Mouse (Mus musculus): ENCODE results near the gene Nlrp9b.
"Not testable (repeated sequence)": the region's sequence is repeated elsewhere in the genome, so short reads cannot be mapped to it uniquely, and the experiment has no call there.

Nlrp9b gene

DNA sequence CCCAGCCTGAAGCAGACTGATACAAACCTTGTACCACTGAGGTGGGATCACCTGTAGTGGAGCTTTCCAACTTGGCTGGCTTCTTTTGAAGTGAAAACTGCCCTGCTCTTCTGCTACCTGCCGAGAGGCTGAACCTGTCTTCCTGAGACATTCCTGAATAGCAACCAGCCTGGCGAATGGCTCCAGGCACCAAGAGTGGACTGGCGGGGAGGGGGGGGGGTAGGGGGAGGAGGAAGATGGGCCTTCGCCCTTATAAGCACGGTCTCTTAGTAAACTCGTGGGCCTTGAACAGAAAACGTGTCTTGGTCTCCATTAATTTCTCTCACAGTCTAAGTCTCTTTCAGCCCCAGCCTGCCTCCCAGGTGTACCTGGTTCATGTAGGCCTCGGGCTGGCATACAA lies at the start of gene Nlrp9b:
Gene Nlrp9b (plus strand): TSS at position 301 of the 400 bp plus-strand sequence.
- DNase-seq = not testable (repeated sequence)

DNA sequence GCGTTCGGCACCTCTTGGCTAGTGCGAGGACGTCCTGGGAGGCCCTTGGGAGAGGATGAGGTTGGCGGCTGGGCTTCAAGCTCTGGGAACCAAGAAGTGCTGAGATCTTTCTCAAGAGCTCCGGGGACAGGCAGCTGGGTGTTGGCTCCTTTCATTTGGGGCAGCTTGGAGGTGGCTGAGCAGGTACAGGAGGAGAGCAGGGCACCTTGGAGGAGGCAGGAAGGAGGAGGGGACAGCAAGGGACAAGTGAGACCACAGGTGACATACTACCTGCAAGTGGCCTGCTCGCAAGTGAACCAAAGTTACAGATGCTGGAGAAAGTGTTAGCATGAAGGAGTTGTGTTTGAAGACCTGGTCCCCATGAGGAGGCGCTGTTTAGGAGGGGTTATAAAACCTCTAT lies 46.6 kb upstream of the Nlrp9b start:
- no peak for DNase-seq

GRCm38 (mm10) chr7:19945201-19945600 lies 46.1 kb upstream of the Nlrp9b start:
- no peak for DNase-seq

GRCm38 (mm10) chr7:19945821-19946515 lies 45.3 kb upstream of the Nlrp9b start:
- DNase-seq = no peak

- no peak for DNase-seq
Observed at GRCm38 (mm10) chr7:19948956-19949355, 42.3 kb upstream of the Nlrp9b start.

GRCm38 (mm10) chr7:19949996-19950395 lies 41.3 kb upstream of the Nlrp9b start:
- DNase-seq = peak in 1 of 2 experiments; percentile 13

- no peak for DNase-seq
Observed at GRCm38 (mm10) chr7:19950589-19950988, 40.7 kb upstream of the Nlrp9b start, which contains the start of gene Igsf23. TSS of gene Igsf23 (minus strand) at chr7:19950756.

GRCm38 (mm10) chr7:19952320-19952986 lies 38.8 kb upstream of the Nlrp9b start:
- no peak for DNase-seq

DNA sequence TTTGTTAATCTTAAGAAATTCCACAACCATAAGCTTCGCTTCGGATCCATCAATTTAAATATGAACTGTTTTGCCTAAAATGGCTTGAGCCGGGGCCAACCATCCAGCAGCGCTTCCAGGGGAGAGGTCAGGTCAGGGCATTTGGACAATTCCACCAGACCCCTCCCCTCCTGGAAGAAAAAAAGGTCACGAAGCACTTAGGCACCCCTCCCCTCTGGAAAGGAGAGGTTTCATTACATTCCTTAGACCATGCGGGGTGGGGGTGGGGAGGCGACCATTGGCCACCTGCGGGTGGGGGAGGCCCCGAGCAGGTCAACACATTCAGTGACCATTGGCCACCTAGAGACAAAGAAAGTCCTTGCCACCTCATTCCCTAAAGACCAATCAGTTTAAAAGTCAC lies 38.2 kb upstream of the Nlrp9b start:
- DNase-seq = no peak

- DNase-seq = no peak
Observed at GRCm38 (mm10) chr7:19955861-19956260, 35.4 kb upstream of the Nlrp9b start.

DNA sequence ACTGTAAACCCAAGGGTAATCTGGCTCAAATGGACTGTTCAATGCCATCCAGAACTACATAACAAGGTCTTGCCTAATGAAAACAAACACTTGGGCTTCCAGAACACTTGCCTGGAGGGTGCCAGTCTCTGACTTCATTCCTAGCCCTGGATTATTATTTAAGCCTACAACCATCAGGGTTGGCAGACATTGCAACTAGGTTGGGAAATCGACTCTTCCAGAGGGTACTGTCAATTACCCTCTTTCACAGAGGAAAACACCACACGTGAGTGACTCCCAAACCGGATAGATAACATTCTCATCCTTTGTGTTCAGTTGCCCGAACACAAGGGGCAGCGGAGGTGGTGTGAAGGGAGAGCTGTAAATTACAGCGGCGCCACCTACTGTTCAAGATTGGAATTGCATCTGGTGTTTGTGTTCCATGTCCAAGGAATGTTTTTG lies 34.9 kb upstream of the Nlrp9b start:
- peak; percentile 56 to 88 for DNase-seq

DNA sequence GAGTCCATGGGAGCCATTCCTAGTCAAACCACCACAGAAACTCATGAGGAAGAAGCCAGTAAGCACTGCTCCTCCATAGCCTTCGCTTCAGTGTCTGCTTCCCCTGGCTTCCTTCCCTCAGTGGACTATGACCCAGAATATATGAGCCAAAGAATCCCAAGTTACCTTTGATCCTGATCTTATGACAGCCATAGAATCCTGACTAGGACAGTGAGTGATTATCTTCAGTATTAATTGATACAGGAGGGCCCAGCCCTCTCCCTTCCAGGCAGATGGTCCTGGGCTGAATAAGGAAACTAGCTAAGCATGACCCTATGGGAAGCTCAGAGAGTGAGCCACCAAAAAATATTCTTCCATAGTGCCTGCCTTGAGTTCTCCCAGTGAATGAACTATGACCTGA lies 28.8 kb upstream of the Nlrp9b start:
- DNase-seq = no peak

- DNase-seq = no peak
Observed at GRCm38 (mm10) chr7:19964985-19965579, 26.2 kb upstream of the Nlrp9b start, which contains the start of gene Ceacam20. TSS of gene Ceacam20 (plus strand) at chr7:19965412.

DNA sequence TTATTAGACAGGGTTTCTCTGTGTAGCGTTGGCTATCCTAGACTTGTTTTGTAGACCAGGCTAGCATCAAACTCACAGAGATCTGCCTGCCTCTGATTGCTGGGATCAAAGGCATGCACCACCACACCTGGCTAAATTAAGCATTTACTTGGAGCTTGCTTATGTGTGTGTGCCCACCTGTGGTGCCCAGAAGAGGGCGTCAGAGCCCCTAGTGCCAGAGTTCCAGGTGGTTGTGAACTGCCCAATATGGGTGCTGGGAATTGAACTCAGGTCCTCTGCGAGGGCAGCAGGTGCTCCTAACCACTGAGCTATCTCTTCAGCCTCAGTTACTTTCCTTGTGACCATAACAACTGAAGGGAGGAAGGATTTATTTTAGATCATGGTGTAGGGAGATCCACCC lies 22.2 kb upstream of the Nlrp9b start:
- DNase-seq = no peak

DNA sequence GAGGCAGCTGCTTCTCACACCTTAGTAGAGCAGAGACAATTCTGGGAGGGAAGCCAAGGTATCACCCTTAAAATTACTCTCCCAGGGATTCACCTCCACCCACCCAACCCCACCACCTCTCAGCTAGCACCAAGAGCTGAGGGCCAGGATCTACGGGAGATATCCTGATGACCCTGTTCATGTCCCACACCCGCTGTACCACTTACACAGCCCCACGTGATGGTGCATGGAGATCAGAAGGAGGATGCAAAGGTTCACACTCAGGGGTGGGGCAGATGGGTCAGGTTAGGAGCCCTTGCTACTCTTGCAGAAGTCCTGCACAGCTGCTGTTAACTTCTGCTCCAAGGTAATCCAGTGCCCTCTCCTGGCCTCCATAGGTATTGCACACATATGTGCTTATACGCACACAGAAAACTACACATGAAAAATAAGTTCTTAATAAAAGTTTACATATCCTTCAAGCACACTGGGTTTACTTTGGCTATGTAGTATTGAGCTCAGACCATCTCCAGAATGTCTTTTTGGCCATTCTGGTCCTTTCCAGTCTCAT lies 21.6 kb upstream of the Nlrp9b start:
- no peak for DNase-seq

DNA sequence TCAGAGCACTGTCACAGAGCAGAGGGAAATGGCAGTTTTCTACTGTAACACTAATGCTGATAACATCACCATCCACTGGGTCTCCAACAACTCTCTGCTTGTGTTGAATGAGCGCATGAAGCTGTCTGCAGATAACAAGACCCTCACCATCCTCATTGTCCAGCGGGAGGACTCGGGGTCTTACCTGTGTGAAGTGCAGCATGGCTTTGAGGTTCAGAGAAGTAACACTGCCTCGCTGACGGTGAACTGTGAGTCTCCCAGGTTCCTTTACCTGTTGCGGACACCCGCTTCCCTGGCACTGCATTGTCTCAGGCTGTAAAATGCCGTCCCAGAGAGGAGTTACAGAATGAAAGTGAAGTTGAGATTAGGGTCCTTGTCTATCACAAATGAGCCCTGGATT lies 21.1 kb upstream of the Nlrp9b start:
- no peak for DNase-seq

DNA sequence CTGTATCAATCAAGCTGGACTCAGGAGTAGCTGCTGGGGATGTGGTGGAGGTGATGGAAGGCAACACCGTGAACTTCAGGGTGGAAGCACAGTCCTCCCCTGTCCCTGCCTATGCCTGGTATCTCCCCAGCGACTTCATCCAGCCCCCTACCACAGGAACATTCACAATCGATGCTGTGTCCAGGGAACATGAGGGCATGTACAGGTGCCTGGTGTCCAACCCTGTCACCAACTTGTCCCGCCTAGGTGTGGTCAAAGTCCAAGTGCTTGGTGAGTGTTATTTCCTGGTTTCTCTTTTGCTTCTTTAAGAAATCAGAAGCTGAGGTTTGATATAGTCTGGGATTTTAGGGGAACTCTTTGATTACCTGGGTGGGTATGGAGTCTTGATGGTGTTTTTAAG lies 19.7 kb upstream of the Nlrp9b start:
- DNase-seq = no peak

- not testable (repeated sequence) for DNase-seq
Observed at GRCm38 (mm10) chr7:19996721-19997120, 5.5 kb downstream of the Nlrp9b start.

DNA sequence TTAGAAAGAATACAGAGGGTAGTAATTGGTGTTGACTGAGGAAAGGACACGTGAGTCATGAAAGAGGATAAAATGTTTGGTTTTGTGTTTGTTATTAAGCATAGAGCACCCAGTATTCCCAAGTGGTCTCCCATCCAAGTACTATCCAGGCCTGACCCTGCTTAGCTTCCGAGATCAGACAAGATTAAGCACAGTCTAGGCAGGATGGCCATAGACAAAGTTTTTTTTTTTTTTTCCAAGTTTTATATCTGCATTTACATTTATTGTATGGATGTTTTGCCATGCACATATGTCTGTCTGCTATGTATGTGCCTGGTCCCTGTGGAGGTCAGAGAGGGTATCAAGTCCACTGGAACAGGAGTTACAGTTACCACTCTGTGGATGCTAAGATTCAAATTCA lies 18.7 kb downstream of the Nlrp9b start:
- no peak for DNase-seq

- DNase-seq = not testable (repeated sequence)
Observed at GRCm38 (mm10) chr7:20064100-20064499, 72.8 kb downstream of the Nlrp9b start.

DNA sequence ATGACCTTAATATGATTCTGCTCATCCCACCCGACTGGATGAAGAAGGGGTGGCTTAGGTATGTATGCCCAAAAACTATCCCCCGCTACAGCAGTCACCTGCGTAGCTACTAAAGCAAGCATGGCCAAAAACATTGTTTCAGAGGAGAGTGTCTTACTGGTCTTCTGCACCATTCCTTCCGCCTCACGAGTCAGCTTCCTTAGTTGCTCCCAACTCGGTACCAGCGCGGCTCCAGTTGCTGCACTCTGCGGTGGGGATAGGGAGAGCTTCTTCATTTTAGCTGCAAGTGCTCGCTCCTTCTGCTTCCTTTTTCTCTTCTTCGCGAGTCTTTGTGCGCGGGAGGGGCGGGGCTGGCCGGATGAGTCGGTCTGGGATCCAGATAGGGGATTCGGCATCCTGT lies 86.9 kb downstream of the Nlrp9b start:
- DNase-seq = not testable (repeated sequence)

DNA sequence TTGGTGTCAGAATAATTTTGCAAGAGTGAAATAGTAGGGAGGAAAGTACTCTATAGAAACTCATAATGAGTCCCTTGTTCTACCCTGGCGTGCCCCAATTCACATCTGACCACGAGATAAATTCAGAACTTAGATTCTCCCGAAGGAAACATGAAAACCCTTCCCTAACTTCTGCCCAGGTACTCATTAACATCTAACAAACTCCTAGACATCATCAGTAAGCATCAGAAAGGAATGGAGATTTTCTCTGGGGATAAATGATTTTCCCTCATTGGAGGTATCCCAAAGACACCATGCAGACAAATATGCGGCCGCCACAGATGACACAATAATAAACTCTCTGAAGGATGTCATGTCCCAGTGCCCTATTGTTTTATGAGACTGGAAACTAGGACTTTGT lies 108.1 kb downstream of the Nlrp9b start, which contains the start of gene Vmn1r91:
Gene Vmn1r91 (plus strand): TSS at position 301 of the 400 bp plus-strand sequence.
- not testable (repeated sequence) for DNase-seq

- not testable (repeated sequence) for DNase-seq
Observed at GRCm38 (mm10) chr7:20122479-20122878, 131.2 kb downstream of the Nlrp9b start, which contains the start of gene Gm16442. TSS of gene Gm16442 (minus strand) at chr7:20122579.

Measured in spleen, adult 18-20 months (tissue).